Mouse (Mus musculus) left cerebral cortex, postnatal 36 days (tissue): ENCODE measurements at regions not wholly inside any gene's neighbourhood (a gene's known extent, or its start where the extent isn't known, plus 50 kb on each side); places are given as distances from the start of the nearest gene placed in this dataset.

ENCODE experiments used
- DNase-seq, 2 experiments: peaks; one replicate each; pipeline ENCODE4 v3.0.0; 2021 to 2022; ENCODE audit warnings: low spot score in 2 of 2, mixed read lengths in 1 of 2
- intact Hi-C: fragments of 180-260 bp; cut with DNase I; formaldehyde crosslinking; loops from one replicate; pipeline ENCODE4 v1.15.1; 2025

- intact Hi-C loops = no loop called here
- peak; percentile 97 to 99 for DNase-seq
These were observed 2140.3 kb upstream of the Cdh20 start for GRCm38 (mm10) chr1:102628061-102628460.

- DNase-seq = no peak
- intact Hi-C loops = no loop called here
These were observed 2123.9 kb upstream of the Cdh20 start for GRCm38 (mm10) chr1:102644379-102644778.

- no peak for DNase-seq
- intact Hi-C loops = no loop called here
These were observed 2080.8 kb upstream of the Cdh20 start for GRCm38 (mm10) chr1:102687367-102688070.

- intact Hi-C loops = no loop called here
- DNase-seq = no peak
These were observed 2051.9 kb upstream of the Cdh20 start for GRCm38 (mm10) chr1:102716459-102716858.

- no peak for DNase-seq
- intact Hi-C loops = no loop called here
These were observed 2034.3 kb upstream of the Cdh20 start for GRCm38 (mm10) chr1:102733991-102734390.

- DNase-seq = no peak
- intact Hi-C loops = no loop called here
These were observed 2032.9 kb upstream of the Cdh20 start for GRCm38 (mm10) chr1:102735392-102735791.

GRCm38 (mm10) chr1:102757941-102758340, 2010.4 kb upstream of the Cdh20 start:
- intact Hi-C loops = no loop called here
- DNase-seq = no peak
